Mouse (Mus musculus): ENCODE results near the gene Sipa1l1. TPM values are rescaled to one million over a fixed set of nuclear protein-coding genes. Genes with fewer than 3 reads are reported as not detected.

Gene Sipa1l1
- polyA plus RNA-seq, 2 experiments: 2.6 to 2.7 TPM

DNA sequence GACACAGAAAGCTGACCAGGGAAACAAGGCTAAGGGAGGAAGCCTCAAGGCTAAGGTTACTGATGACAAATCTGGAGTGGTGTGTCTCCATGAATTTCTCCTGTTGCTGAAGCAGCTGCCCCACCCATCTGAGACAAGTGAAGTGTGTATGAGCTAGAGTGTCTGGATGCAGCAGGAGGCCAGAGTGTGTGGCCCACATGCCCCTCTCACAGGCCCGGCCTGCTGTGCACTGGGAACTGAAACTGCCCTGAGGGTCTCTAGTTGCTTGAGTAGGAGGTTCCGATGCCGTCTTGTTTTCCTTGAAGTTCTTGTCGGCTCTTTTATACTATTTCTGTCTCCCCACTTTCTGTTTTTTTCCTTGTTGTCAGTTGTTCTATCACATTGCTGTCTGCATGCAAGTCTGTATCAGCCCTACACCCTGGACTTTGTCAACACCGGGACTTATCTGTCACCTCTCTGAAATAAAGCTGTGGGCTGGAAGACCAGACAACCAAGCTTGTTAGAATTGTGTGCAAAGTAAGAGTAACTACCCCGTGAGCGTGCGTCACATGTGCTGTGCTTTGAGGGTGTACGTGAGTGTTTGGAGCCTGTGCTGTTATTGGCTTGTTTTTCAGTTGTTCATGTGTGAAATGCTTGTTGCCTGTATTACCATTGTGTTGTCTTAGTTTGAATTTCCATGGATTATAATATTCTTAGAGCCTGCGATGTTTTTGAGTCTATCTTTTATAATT lies 186.5 kb downstream of the Sipa1l1 start:
- ATAC-seq (ENCODE audit: insufficient read depth): no peak
- no peak overlapping the region for H3K27ac ChIP-seq
- H3K27me3 ChIP-seq (ENCODE audit: control insufficient read depth, insufficient read depth, low read length): no peaks in the 10 kb centered on the region
- no peak overlapping the region for H3K4me3 ChIP-seq (ENCODE audit: insufficient read depth in 1 of 2, low read depth in 2 of 2, low read length in 2 of 2)
- 64% methylated on average over 10 of the region's 10 CpGs for WGBS (ENCODE audit: insufficient replicate concordance)
- DNase-seq (ENCODE audit: low read depth in 3 of 3, low spot score in 3 of 3): no peak
- TF ChIP-seq CTCF (IDR thresholded peaks at IDR 0.05; ENCODE audit: low read depth): no peak
- no peak overlapping the region for H3K4me2 ChIP-seq (ENCODE audit: low read depth)
- H3K9ac ChIP-seq (replicated peaks): no peak overlapping the region
- peaks cover 2 to 20% of the 10 kb centered on the region in 2 experiments for H3K4me1 ChIP-seq (replicated peaks; ENCODE audit: control insufficient read depth in 2 of 2, insufficient read depth in 2 of 2, low read length in 1 of 2)
- H3K36me3 ChIP-seq (replicated peaks; ENCODE audit: control insufficient read depth, insufficient read depth, low read depth): no peaks in the 10 kb centered on the region
- no peaks in the 10 kb centered on the region for H3K9me3 ChIP-seq (ENCODE audit: control insufficient read depth, low read length)

DNA sequence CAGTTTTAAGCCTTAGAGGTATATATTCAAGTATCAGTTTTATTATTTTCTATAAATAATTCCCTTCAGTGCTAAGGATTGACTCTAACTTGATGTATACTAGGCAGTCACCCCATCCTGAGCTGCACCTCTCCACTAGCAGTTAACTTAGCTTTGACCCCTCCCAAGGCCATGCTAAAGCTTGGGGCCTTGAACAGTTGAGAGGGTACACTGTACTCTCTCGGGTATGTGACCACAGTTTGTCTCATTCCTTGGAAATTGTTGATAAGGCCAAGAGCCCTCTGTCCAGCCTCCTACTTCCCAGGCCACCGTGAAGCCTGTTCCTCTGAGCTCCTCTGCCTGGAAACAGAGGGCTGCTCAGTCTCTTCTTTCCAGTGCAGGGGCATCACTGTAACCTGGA lies 187.4 kb downstream of the Sipa1l1 start:
- Histone ChIP-seq H3K9ac (replicated peaks) (no peak overlapping the region), H3K27me3 (ENCODE audit: control insufficient read depth, insufficient read depth, low read length) (no peaks in the 10 kb centered on the region), H3K4me2 (ENCODE audit: low read depth) (no peak overlapping the region), H3K36me3 (replicated peaks; ENCODE audit: control insufficient read depth, insufficient read depth, low read depth) (no peaks in the 10 kb centered on the region), H3K9me3 (ENCODE audit: control insufficient read depth, low read length) (no peaks in the 10 kb centered on the region), H3K4me1 (replicated peaks; ENCODE audit: control insufficient read depth in 2 of 2, insufficient read depth in 2 of 2, low read length in 1 of 2) (peaks cover 2 to 17% of the 10 kb centered on the region in 2 experiments), H3K27ac (no peak overlapping the region), H3K4me3 (ENCODE audit: insufficient read depth in 1 of 2, low read depth in 2 of 2, low read length in 2 of 2) (no peak overlapping the region)
- 52% methylated on average over 2 of the region's 2 CpGs for WGBS (ENCODE audit: insufficient replicate concordance)
- TF ChIP-seq CTCF (IDR thresholded peaks at IDR 0.05; ENCODE audit: low read depth) (no peak), EP300 (IDR thresholded peaks at IDR 0.05; ENCODE audit: low read depth) (no peak)
- no peak for DNase-seq (ENCODE audit: low read depth in 3 of 3, low spot score in 3 of 3)
- ATAC-seq (ENCODE audit: insufficient read depth): no peak

DNA sequence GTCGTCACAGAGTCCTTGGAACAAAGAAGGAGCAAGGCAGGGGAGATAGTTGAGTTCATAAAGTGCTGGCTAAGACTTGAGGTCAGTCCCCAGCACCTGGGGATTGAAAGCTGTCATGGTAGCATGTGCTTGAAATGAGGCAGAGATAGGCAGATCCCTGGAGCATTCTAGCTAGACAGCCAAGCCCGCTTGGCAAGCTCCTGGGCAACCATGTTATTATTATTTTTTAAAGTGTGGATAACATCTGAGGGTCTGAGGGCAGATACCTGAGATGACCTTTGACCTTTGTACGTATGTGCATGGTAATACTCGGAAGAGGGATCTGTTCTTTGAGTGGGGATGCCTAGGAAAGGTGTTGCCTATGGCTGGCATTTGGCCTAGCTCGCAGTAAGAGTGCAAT lies 188.3 kb downstream of the Sipa1l1 start:
- no peak for DNase-seq (ENCODE audit: low read depth in 3 of 3, low spot score in 3 of 3)
- H3K9me3 ChIP-seq (ENCODE audit: control insufficient read depth, low read length): no peaks in the 10 kb centered on the region
- peaks cover 2 to 17% of the 10 kb centered on the region in 2 experiments for H3K4me1 ChIP-seq (replicated peaks; ENCODE audit: control insufficient read depth in 2 of 2, insufficient read depth in 2 of 2, low read length in 1 of 2)
- H3K36me3 ChIP-seq (replicated peaks; ENCODE audit: control insufficient read depth, insufficient read depth, low read depth): no peaks in the 10 kb centered on the region
- H3K27me3 ChIP-seq (ENCODE audit: control insufficient read depth, insufficient read depth, low read length): no peaks in the 10 kb centered on the region
- H3K9ac ChIP-seq (replicated peaks): no peak overlapping the region
- no peak for TF ChIP-seq CTCF (IDR thresholded peaks at IDR 0.05; ENCODE audit: low read depth)
- ATAC-seq (ENCODE audit: insufficient read depth): no peak
- no peak overlapping the region for H3K4me2 ChIP-seq (ENCODE audit: low read depth)
- no peak overlapping the region for H3K27ac ChIP-seq
- no peak overlapping the region for H3K4me3 ChIP-seq (ENCODE audit: insufficient read depth in 1 of 2, low read depth in 2 of 2, low read length in 2 of 2)
- 65% methylated on average over 5 of the region's 5 CpGs for WGBS (ENCODE audit: insufficient replicate concordance)

DNA sequence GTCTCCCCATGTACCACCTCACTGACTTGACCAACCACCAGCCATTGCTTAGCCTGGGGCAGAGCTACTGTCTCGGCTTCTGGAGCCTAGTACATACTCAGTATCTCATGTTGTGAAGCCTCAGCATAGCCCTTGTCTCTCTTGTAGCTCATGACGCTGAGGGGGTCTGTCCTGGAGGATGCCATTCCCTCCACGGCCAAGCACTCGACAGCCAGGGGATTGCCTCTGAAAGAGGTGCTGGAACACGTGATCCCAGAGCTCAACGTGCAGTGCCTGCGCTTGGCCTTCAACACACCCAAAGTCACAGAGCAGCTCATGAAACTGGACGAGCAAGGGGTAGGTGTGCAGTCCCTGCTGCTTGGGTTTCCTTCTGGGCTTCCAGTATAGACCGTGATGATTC lies 193.7 kb downstream of the Sipa1l1 start:
- no peak for TF ChIP-seq CTCF (IDR thresholded peaks at IDR 0.05; ENCODE audit: low read depth)

DNA sequence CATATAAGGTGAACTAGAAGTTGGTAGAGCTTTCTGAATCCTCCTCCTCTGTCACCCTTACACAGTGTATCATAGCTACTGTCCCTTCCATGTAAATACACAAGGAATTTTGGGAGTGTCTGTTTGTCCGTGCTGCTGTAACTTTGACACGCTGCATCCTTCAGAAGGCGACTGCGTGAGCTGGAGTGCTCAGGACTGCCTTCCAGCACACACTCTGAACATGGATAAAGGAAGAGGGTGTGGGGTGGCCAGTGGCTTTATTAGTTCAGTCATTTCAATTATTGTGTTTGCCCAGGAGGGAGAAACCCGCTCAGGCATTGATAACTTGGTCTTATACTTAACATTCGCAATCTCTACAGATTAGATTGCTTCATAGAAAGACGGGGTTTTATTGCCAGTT lies 195.1 kb downstream of the Sipa1l1 start:
- ATAC-seq (ENCODE audit: insufficient read depth): no peak

More for the DNA sequence above, 193.7 kb downstream of the Sipa1l1 start:
- no peak for DNase-seq (ENCODE audit: low read depth in 3 of 3, low spot score in 3 of 3)
- Histone ChIP-seq H3K4me2 (ENCODE audit: low read depth) (no peak overlapping the region), H3K9ac (replicated peaks) (no peak overlapping the region), H3K9me3 (ENCODE audit: control insufficient read depth, low read length) (no peaks in the 10 kb centered on the region), H3K27ac (no peak overlapping the region), H3K4me3 (ENCODE audit: insufficient read depth in 1 of 2, low read depth in 2 of 2, low read length in 2 of 2) (no peak overlapping the region), H3K36me3 (replicated peaks; ENCODE audit: control insufficient read depth, insufficient read depth, low read depth) (no peaks in the 10 kb centered on the region), H3K4me1 (replicated peaks; ENCODE audit: control insufficient read depth in 2 of 2, insufficient read depth in 2 of 2, low read length in 1 of 2) (no peaks in the 10 kb centered on the region), H3K27me3 (ENCODE audit: control insufficient read depth, insufficient read depth, low read length) (no peaks in the 10 kb centered on the region)
- WGBS (ENCODE audit: insufficient replicate concordance): 71% methylated on average over 9 of the region's 9 CpGs
- no peak for ATAC-seq (ENCODE audit: insufficient read depth)

More for the DNA sequence above, 195.1 kb downstream of the Sipa1l1 start:
- no peak overlapping the region for H3K9ac ChIP-seq (replicated peaks)
- no peaks in the 10 kb centered on the region for H3K36me3 ChIP-seq (replicated peaks; ENCODE audit: control insufficient read depth, insufficient read depth, low read depth)
- no peaks in the 10 kb centered on the region for H3K27me3 ChIP-seq (ENCODE audit: control insufficient read depth, insufficient read depth, low read length)
- H3K9me3 ChIP-seq (ENCODE audit: control insufficient read depth, low read length): no peaks in the 10 kb centered on the region
- no peak for TF ChIP-seq EP300 (IDR thresholded peaks at IDR 0.05; ENCODE audit: low read depth)
- no peak for TF ChIP-seq CTCF (IDR thresholded peaks at IDR 0.05; ENCODE audit: low read depth)
- no peak overlapping the region for H3K27ac ChIP-seq
- no peak overlapping the region for H3K4me3 ChIP-seq (ENCODE audit: insufficient read depth in 1 of 2, low read depth in 2 of 2, low read length in 2 of 2)
- WGBS (ENCODE audit: insufficient replicate concordance): 81% methylated on average over 7 of the region's 7 CpGs
- no peak for DNase-seq (ENCODE audit: low read depth in 3 of 3, low spot score in 3 of 3)
- no peaks in the 10 kb centered on the region for H3K4me1 ChIP-seq (replicated peaks; ENCODE audit: control insufficient read depth in 2 of 2, insufficient read depth in 2 of 2, low read length in 1 of 2)
- no peak overlapping the region for H3K4me2 ChIP-seq (ENCODE audit: low read depth)
